Mouse (Mus musculus): ENCODE measurements around the gene Kcnk5. TPM values are rescaled to one million over a fixed set of nuclear protein-coding genes. Genes with fewer than 3 reads are reported as not detected.

The Kcnk5 gene
- polyA plus RNA-seq, 1 experiment from 2014 or later = 7.1 TPM

DNA sequence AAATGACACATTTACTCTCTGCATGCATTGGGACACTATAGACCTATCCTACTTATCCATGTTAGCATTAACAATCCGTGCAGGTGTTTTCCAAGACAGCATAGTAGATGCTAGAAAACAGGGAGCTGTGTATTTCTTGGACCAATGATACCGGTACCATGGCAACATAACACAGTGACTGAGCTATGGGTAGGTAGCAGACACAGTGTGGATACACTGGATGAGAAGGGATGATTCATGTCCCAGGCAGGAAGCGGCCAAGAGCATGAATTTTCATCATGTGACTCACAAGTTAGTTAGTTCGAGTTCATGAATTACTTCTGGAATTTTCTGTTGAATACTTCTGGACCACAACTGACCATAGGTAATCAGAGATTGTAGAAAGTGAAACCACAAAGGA lies 26.7 kb downstream of the Kcnk5 start:
- no peaks in the 10 kb centered on the region for H3K36me3 ChIP-seq
- DNase-seq (ENCODE audit: low spot score) = no peak
- H3K4me1 ChIP-seq = peaks cover 45% of the 10 kb centered on the region
- no peak overlapping the region for H3K27ac ChIP-seq
- H3K4me3 ChIP-seq = no peak overlapping the region
- H3K9me3 ChIP-seq = no peaks in the 10 kb centered on the region
- WGBS = 88% methylated on average over 4 of the region's 4 CpGs
- H3K27me3 ChIP-seq (ENCODE audit: insufficient read depth, poor library complexity, severe bottlenecking) = 0 out of 2 replicates have a peak, but pooled peaks cover 4% of the 10 kb centered on the region

DNA sequence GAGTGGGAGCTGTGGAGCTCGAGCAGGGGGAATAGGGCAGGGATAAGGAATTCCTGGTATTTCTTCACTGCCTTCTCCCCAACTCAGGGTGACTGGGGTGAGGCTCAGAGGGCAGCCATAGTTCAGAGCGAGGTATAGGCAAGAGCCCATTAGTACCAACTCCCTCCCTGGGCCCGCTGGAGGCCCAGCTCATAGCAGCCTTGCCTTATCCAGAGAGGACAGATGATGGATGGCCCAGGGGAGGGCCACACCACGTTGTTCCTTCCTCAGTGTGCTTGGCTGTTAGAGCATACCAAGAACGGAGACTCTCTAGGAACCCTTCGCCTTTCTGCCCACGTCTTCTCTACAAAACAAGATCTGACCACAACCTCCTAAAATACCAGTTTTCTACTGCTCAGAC lies 27.4 kb downstream of the Kcnk5 start:
- H3K4me1 ChIP-seq = peaks cover 38% of the 10 kb centered on the region
- no peaks in the 10 kb centered on the region for H3K36me3 ChIP-seq
- 0 out of 2 replicates have a peak, but pooled peaks cover 4% of the 10 kb centered on the region for H3K27me3 ChIP-seq (ENCODE audit: insufficient read depth, poor library complexity, severe bottlenecking)
- no peak overlapping the region for H3K4me3 ChIP-seq
- H3K27ac ChIP-seq = no peak overlapping the region; the same call in 1 of the 2 replicates
- no peak for DNase-seq (ENCODE audit: low spot score)
- WGBS = 49% methylated on average over 7 of the region's 7 CpGs
- H3K9me3 ChIP-seq = no peaks in the 10 kb centered on the region

- Histone ChIP-seq H3K27ac (no peak overlapping the region), H3K36me3 (peaks cover 2% of the 10 kb centered on the region; the same call in 1 of the 2 replicates), H3K4me3 (no peak overlapping the region), H3K27me3 (ENCODE audit: insufficient read depth, poor library complexity, severe bottlenecking) (no peaks in the 10 kb centered on the region), H3K9me3 (no peaks in the 10 kb centered on the region), H3K4me1 (peaks cover 19% of the 10 kb centered on the region)
- 81% methylated on average over 22 of the region's 22 CpGs for WGBS
- DNase-seq (ENCODE audit: low spot score) = no peak
Measured at GRCm38 (mm10) chr14:20149127-20150080, 32.2 kb downstream of the Kcnk5 start.

DNA sequence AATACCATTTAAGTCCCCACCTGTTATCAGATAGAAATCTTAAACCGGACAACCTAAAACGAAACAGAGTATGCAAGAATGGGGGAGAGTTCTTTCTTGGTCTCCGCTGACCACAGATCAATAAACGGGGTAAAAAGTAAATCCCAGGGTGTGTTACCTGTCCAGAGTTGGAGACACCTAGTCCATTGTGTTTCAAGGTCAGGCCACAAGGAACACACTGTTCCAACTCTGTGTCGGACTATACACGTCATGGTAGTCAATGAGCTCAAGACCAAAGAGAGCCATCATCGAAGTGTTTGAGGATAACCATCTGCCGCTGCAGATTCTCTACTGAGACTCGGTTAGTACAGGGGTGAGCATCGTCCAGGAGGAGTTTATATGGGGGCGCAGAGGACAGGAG lies 33.1 kb downstream of the Kcnk5 start:
- H3K27ac ChIP-seq = no peak overlapping the region
- no peaks in the 10 kb centered on the region for H3K27me3 ChIP-seq (ENCODE audit: insufficient read depth, poor library complexity, severe bottlenecking)
- WGBS = 89% methylated on average over 11 of the region's 11 CpGs
- no peak overlapping the region for H3K4me3 ChIP-seq
- peaks cover 4% of the 10 kb centered on the region; the same call in 1 of the 2 replicates for H3K36me3 ChIP-seq
- DNase-seq (ENCODE audit: low spot score) = no peak
- no peaks in the 10 kb centered on the region for H3K9me3 ChIP-seq
- H3K4me1 ChIP-seq = peaks cover 19% of the 10 kb centered on the region

GRCm38 (mm10) chr14:20147854-20148253 lies 33.8 kb downstream of the Kcnk5 start:
- H3K27me3 ChIP-seq (ENCODE audit: insufficient read depth, poor library complexity, severe bottlenecking) = no peaks in the 10 kb centered on the region
- no peak for DNase-seq (ENCODE audit: low spot score)
- WGBS = 88% methylated on average over 7 of the region's 7 CpGs

GRCm38 (mm10) chr14:20144093-20144492 lies 37.5 kb downstream of the Kcnk5 start:
- Histone ChIP-seq H3K4me1 (peaks cover 21% of the 10 kb centered on the region), H3K4me3 (no peak overlapping the region), H3K36me3 (peaks cover 19% of the 10 kb centered on the region), H3K27ac (peak overlapping the region; percentile 30), H3K27me3 (ENCODE audit: insufficient read depth, poor library complexity, severe bottlenecking) (no peaks in the 10 kb centered on the region), H3K9me3 (no peaks in the 10 kb centered on the region)
- 63% methylated on average over 4 of the region's 4 CpGs for WGBS
- no peak for DNase-seq (ENCODE audit: low spot score)

More at GRCm38 (mm10) chr14:20147854-20148253, 33.8 kb downstream of the Kcnk5 start:
- no peak overlapping the region for H3K4me3 ChIP-seq
- peaks cover 4% of the 10 kb centered on the region; the same call in 1 of the 2 replicates for H3K36me3 ChIP-seq
- peaks cover 21% of the 10 kb centered on the region for H3K4me1 ChIP-seq
- no peak overlapping the region for H3K27ac ChIP-seq
- no peaks in the 10 kb centered on the region for H3K9me3 ChIP-seq

- WGBS = 77% methylated on average over 16 of the region's 16 CpGs
- DNase-seq (ENCODE audit: low spot score) = no peak
- Histone ChIP-seq H3K36me3 (peaks cover 14% of the 10 kb centered on the region), H3K4me1 (peaks cover 4% of the 10 kb centered on the region), H3K9me3 (no peaks in the 10 kb centered on the region), H3K27me3 (ENCODE audit: insufficient read depth, poor library complexity, severe bottlenecking) (no peaks in the 10 kb centered on the region), H3K4me3 (no peak within 1 kb of the TSS), H3K27ac (no peak within 1 kb of the TSS)
Measured at GRCm38 (mm10) chr14:20138484-20139355, 42.9 kb downstream of the Kcnk5 start, which contains the start of gene Saysd1. Saysd1 (minus strand) TSS chr14:20138534.

GRCm38 (mm10) chr14:20134965-20135671 lies 46.5 kb downstream of the Kcnk5 start:
- H3K4me1 ChIP-seq = peaks cover 5% of the 10 kb centered on the region; the same call in 1 of the 2 replicates
- H3K4me3 ChIP-seq = no peak overlapping the region
- H3K27me3 ChIP-seq (ENCODE audit: insufficient read depth, poor library complexity, severe bottlenecking) = no peaks in the 10 kb centered on the region
- no peak overlapping the region for H3K27ac ChIP-seq
- DNase-seq (ENCODE audit: low spot score) = no peak
- no peaks in the 10 kb centered on the region for H3K9me3 ChIP-seq
- no peaks in the 10 kb centered on the region for H3K36me3 ChIP-seq
- 88% methylated on average over 10 of the region's 10 CpGs for WGBS

DNA sequence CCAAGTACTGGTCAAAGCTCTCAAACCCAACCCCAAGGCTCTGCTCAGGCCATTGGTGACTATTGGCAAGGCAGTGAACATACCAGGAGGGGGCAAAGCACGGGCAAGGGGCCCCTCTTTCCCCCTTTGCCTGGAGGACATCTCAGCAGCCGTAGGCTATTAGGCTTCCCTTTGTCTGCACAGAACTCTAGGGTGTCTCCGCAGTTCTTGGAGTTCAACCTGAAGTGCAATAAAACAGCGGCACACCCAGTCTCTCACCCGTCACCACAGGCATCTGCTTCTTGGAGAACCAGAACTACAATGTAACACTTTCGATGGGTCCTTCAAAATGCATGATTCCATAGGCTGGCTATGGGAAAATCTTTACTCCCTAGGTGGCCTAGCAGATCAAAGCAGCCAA lies 53.4 kb downstream of the Kcnk5 start:
- 83% methylated on average over 6 of the region's 6 CpGs for WGBS
- Histone ChIP-seq H3K27ac (no peak overlapping the region), H3K36me3 (no peaks in the 10 kb centered on the region), H3K9me3 (no peaks in the 10 kb centered on the region), H3K4me3 (no peak overlapping the region), H3K4me1 (0 out of 2 replicates have a peak, but pooled peaks cover 6% of the 10 kb centered on the region), H3K27me3 (ENCODE audit: insufficient read depth, poor library complexity, severe bottlenecking) (no peaks in the 10 kb centered on the region)
- DNase-seq (ENCODE audit: low spot score) = no peak

DNA sequence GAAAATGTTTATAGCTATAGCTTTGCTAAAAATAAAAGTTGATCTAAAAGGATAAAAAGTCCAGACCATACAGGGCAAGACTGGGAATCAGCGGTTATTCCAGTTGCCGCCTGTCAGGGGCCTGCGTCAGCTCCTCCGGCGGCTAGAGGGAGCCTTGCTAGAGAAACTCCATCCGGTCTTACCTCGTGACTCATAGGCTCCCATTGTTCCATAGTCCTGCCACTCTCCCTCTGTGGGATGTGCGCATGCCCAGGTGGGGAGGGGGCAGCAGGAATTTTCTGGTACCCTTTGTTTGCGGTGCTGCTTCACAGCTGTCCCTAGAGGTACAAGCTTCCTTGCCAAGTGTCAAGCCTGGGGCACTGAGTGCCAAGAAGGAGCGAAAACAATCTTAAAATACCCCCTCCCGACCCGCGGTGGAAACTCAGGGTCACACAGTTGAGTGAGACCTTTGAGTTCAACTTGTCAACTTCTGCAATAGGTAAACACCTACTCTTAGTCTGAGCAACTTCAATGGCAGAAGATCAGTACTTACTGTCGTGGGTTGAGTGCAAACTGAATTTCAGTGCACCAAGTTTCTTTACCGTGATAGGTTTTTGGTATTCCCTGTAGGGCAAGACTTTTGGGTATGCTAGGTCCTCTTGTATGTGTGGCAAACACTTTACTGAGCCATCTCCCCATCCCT lies 54.1 kb downstream of the Kcnk5 start:
- H3K9me3 ChIP-seq = no peaks in the 10 kb centered on the region
- DNase-seq (ENCODE audit: low spot score) = no peak
- H3K27me3 ChIP-seq (ENCODE audit: insufficient read depth, poor library complexity, severe bottlenecking) = no peaks in the 10 kb centered on the region
- no peaks in the 10 kb centered on the region for H3K36me3 ChIP-seq
- no peak overlapping the region for H3K27ac ChIP-seq
- WGBS = 73% methylated on average over 15 of the region's 15 CpGs
- H3K4me3 ChIP-seq = no peak overlapping the region
- H3K4me1 ChIP-seq = 0 out of 2 replicates have a peak, but pooled peaks cover 6% of the 10 kb centered on the region

DNA sequence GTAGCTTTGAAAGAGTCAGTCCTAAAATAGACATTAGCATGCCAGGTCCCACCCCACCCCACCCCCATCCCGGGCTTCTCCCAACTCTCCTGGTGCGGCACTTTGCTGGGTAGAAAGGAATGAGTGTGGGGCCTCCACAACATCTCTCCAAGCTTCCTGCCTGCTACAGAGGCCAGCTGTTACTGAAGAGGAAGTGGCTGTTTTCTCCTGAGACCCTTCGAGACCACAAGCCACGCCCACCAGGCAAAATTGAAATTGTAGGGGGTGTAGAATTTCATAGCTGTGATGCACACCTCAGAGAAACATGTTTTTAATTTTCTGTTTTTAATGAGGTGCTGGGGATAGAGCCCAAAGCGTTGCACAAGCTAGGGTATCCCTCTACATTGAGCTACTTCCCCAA lies 60.7 kb downstream of the Kcnk5 start:
- 65% methylated on average over 5 of the region's 5 CpGs for WGBS
- no peaks in the 10 kb centered on the region for H3K9me3 ChIP-seq
- H3K27ac ChIP-seq = no peak overlapping the region
- no peak for DNase-seq (ENCODE audit: low spot score)
- H3K27me3 ChIP-seq (ENCODE audit: insufficient read depth, poor library complexity, severe bottlenecking) = no peaks in the 10 kb centered on the region
- peaks cover 17% of the 10 kb centered on the region for H3K4me1 ChIP-seq
- no peak overlapping the region for H3K4me3 ChIP-seq
- H3K36me3 ChIP-seq = no peaks in the 10 kb centered on the region

- WGBS = 86% methylated on average over 11 of the region's 11 CpGs
- no peak for DNase-seq (ENCODE audit: low spot score)
Measured at GRCm38 (mm10) chr14:20120012-20120411, 61.6 kb downstream of the Kcnk5 start.

More at GRCm38 (mm10) chr14:20120012-20120411, 61.6 kb downstream of the Kcnk5 start:
- Histone ChIP-seq H3K27me3 (ENCODE audit: insufficient read depth, poor library complexity, severe bottlenecking) (0 out of 2 replicates have a peak, but pooled peaks cover 5% of the 10 kb centered on the region), H3K4me1 (peaks cover 17% of the 10 kb centered on the region), H3K36me3 (no peaks in the 10 kb centered on the region), H3K9me3 (no peaks in the 10 kb centered on the region), H3K27ac (no peak overlapping the region), H3K4me3 (no peak overlapping the region)
